Mouse (Mus musculus): ENCODE results near the gene Foxn3. TPM values are rescaled to one million over a fixed set of nuclear protein-coding genes. Genes with fewer than 3 reads are reported as not detected.

Gene Foxn3
- polyA plus RNA-seq, 1 experiment from 2014 or later = 86.3 TPM

- Histone ChIP-seq H3K4me2 (ENCODE audit: low read depth, low read length) (no peak overlapping the region), H3K4me3 (ENCODE audit: low read depth, low read length) (no peak overlapping the region), H3K9ac (ENCODE audit: low read depth, low read length) (no peak overlapping the region), H3K4me1 (ENCODE audit: control insufficient read depth, insufficient read depth, low read length) (no peaks in the 10 kb centered on the region), H3K36me3 (ENCODE audit: control insufficient read depth, insufficient read depth, low read length) (no peaks in the 10 kb centered on the region), H3K9me3 (ENCODE audit: control insufficient read depth, low read length) (0 out of 2 replicates have a peak, but pooled peaks cover 3% of the 10 kb centered on the region), H3K27me3 (replicated peaks; ENCODE audit: control insufficient read depth, insufficient read depth, low read length) (no peaks in the 10 kb centered on the region), H3K27ac (replicated peaks; ENCODE audit: low read depth, low read length) (no peak overlapping the region)
- DNase-seq (ENCODE audit: low spot score) (no peak), ATAC-seq (ENCODE audit: low read depth) (no peak)
- 75% methylated on average over 9 of the region's 9 CpGs for WGBS
These were observed 400.1 kb downstream of the Foxn3 start for GRCm38 (mm10) chr12:99163342-99163682.

GRCm38 (mm10) chr12:99162639-99163341 lies 400.6 kb downstream of the Foxn3 start:
- Histone ChIP-seq H3K4me1 (ENCODE audit: control insufficient read depth, insufficient read depth, low read length) (no peaks in the 10 kb centered on the region), H3K27ac (replicated peaks; ENCODE audit: low read depth, low read length) (no peak overlapping the region), H3K9ac (ENCODE audit: low read depth, low read length) (no peak overlapping the region), H3K4me2 (ENCODE audit: low read depth, low read length) (no peak overlapping the region), H3K4me3 (ENCODE audit: low read depth, low read length) (no peak overlapping the region), H3K27me3 (replicated peaks; ENCODE audit: control insufficient read depth, insufficient read depth, low read length) (no peaks in the 10 kb centered on the region), H3K36me3 (ENCODE audit: control insufficient read depth, insufficient read depth, low read length) (no peaks in the 10 kb centered on the region), H3K9me3 (ENCODE audit: control insufficient read depth, low read length) (0 out of 2 replicates have a peak, but pooled peaks cover 8% of the 10 kb centered on the region)
- ATAC-seq (ENCODE audit: low read depth) = no peak
- DNase-seq (ENCODE audit: low spot score) = no peak
- 78% methylated on average over 12 of the region's 12 CpGs for WGBS

GRCm38 (mm10) chr12:99162188-99162587 lies 401.2 kb downstream of the Foxn3 start:
- H3K27me3 ChIP-seq (replicated peaks; ENCODE audit: control insufficient read depth, insufficient read depth, low read length) = no peaks in the 10 kb centered on the region
- 0 out of 2 replicates have a peak, but pooled peaks cover 8% of the 10 kb centered on the region for H3K9me3 ChIP-seq (ENCODE audit: control insufficient read depth, low read length)
- H3K4me1 ChIP-seq (ENCODE audit: control insufficient read depth, insufficient read depth, low read length) = no peaks in the 10 kb centered on the region
- H3K36me3 ChIP-seq (ENCODE audit: control insufficient read depth, insufficient read depth, low read length) = no peaks in the 10 kb centered on the region
- no peak for ATAC-seq (ENCODE audit: low read depth)
- H3K4me2 ChIP-seq (ENCODE audit: low read depth, low read length) = no peak overlapping the region
- no peak overlapping the region for H3K9ac ChIP-seq (ENCODE audit: low read depth, low read length)
- 78% methylated on average over 10 of the region's 10 CpGs for whole genome bisulfite sequencing
- DNase-seq (ENCODE audit: low spot score) = no peak
- no peak overlapping the region for H3K27ac ChIP-seq (replicated peaks; ENCODE audit: low read depth, low read length)
- H3K4me3 ChIP-seq (ENCODE audit: low read depth, low read length) = no peak overlapping the region

GRCm38 (mm10) chr12:99160061-99160460 lies 403.3 kb downstream of the Foxn3 start:
- Histone ChIP-seq H3K9ac (ENCODE audit: low read depth, low read length) (no peak overlapping the region), H3K4me2 (ENCODE audit: low read depth, low read length) (no peak overlapping the region), H3K27ac (replicated peaks; ENCODE audit: low read depth, low read length) (no peak overlapping the region), H3K9me3 (ENCODE audit: control insufficient read depth, low read length) (0 out of 2 replicates have a peak, but pooled peaks cover 8% of the 10 kb centered on the region), H3K4me1 (ENCODE audit: control insufficient read depth, insufficient read depth, low read length) (no peaks in the 10 kb centered on the region), H3K27me3 (replicated peaks; ENCODE audit: control insufficient read depth, insufficient read depth, low read length) (no peaks in the 10 kb centered on the region), H3K4me3 (ENCODE audit: low read depth, low read length) (no peak overlapping the region), H3K36me3 (ENCODE audit: control insufficient read depth, insufficient read depth, low read length) (no peaks in the 10 kb centered on the region)
- ATAC-seq (ENCODE audit: low read depth) (peak; percentile 55; the same call in 1 of the 2 replicates), DNase-seq (ENCODE audit: low spot score) (peak; percentile 30)
- WGBS = 74% methylated on average over 8 of the region's 8 CpGs

- ATAC-seq (ENCODE audit: low read depth) (no peak), DNase-seq (ENCODE audit: low spot score) (no peak)
- no peaks in the 10 kb centered on the region for H3K27me3 ChIP-seq (replicated peaks; ENCODE audit: control insufficient read depth, insufficient read depth, low read length)
- H3K4me3 ChIP-seq (ENCODE audit: low read depth, low read length) = no peak overlapping the region
- no peak overlapping the region for H3K4me2 ChIP-seq (ENCODE audit: low read depth, low read length)
- 87% methylated on average over 5 of the region's 5 CpGs for WGBS
- no peaks in the 10 kb centered on the region for H3K4me1 ChIP-seq (ENCODE audit: control insufficient read depth, insufficient read depth, low read length)
- 0 out of 2 replicates have a peak, but pooled peaks cover 8% of the 10 kb centered on the region for H3K9me3 ChIP-seq (ENCODE audit: control insufficient read depth, low read length)
- no peak overlapping the region for H3K9ac ChIP-seq (ENCODE audit: low read depth, low read length)
- no peak overlapping the region for H3K27ac ChIP-seq (replicated peaks; ENCODE audit: low read depth, low read length)
- no peaks in the 10 kb centered on the region for H3K36me3 ChIP-seq (ENCODE audit: control insufficient read depth, insufficient read depth, low read length)
These were observed 407.5 kb downstream of the Foxn3 start for GRCm38 (mm10) chr12:99155904-99156303.

GRCm38 (mm10) chr12:99154230-99154629 lies 409.2 kb downstream of the Foxn3 start:
- Histone ChIP-seq H3K27me3 (replicated peaks; ENCODE audit: control insufficient read depth, insufficient read depth, low read length) (no peaks in the 10 kb centered on the region), H3K4me3 (ENCODE audit: low read depth, low read length) (no peak overlapping the region), H3K36me3 (ENCODE audit: control insufficient read depth, insufficient read depth, low read length) (no peaks in the 10 kb centered on the region), H3K9ac (ENCODE audit: low read depth, low read length) (no peak overlapping the region), H3K4me1 (ENCODE audit: control insufficient read depth, insufficient read depth, low read length) (no peaks in the 10 kb centered on the region), H3K4me2 (ENCODE audit: low read depth, low read length) (no peak overlapping the region), H3K27ac (replicated peaks; ENCODE audit: low read depth, low read length) (no peak overlapping the region), H3K9me3 (ENCODE audit: control insufficient read depth, low read length) (0 out of 2 replicates have a peak, but pooled peaks cover 8% of the 10 kb centered on the region)
- DNase-seq (ENCODE audit: low spot score) (no peak), ATAC-seq (ENCODE audit: low read depth) (no peak)
- 92% methylated on average over 4 of the region's 7 CpGs for WGBS

- 39% methylated on average over 10 of the region's 10 CpGs for WGBS
- Histone ChIP-seq H3K27me3 (replicated peaks; ENCODE audit: control insufficient read depth, insufficient read depth, low read length) (no peaks in the 10 kb centered on the region), H3K9me3 (ENCODE audit: control insufficient read depth, low read length) (0 out of 2 replicates have a peak, but pooled peaks cover 12% of the 10 kb centered on the region), H3K36me3 (ENCODE audit: control insufficient read depth, insufficient read depth, low read length) (no peaks in the 10 kb centered on the region), H3K9ac (ENCODE audit: low read depth, low read length) (no peak overlapping the region), H3K4me3 (ENCODE audit: low read depth, low read length) (no peak overlapping the region), H3K4me1 (ENCODE audit: control insufficient read depth, insufficient read depth, low read length) (no peaks in the 10 kb centered on the region), H3K4me2 (ENCODE audit: low read depth, low read length) (no peak overlapping the region), H3K27ac (replicated peaks; ENCODE audit: low read depth, low read length) (no peak overlapping the region)
- peak; percentile 48 for DNase-seq (ENCODE audit: low spot score)
- ATAC-seq (ENCODE audit: low read depth) = no peak
These were observed 409.7 kb downstream of the Foxn3 start for GRCm38 (mm10) chr12:99153664-99154063.

- no peak for ATAC-seq (ENCODE audit: low read depth)
- DNase-seq (ENCODE audit: low spot score) = no peak
- 42% methylated on average over 4 of the region's 4 CpGs for WGBS
These were observed 413.3 kb downstream of the Foxn3 start for GRCm38 (mm10) chr12:99150126-99150525.

GRCm38 (mm10) chr12:99149193-99149592 lies 414.2 kb downstream of the Foxn3 start:
- H3K4me3 ChIP-seq (ENCODE audit: low read depth, low read length) = no peak overlapping the region
- H3K27ac ChIP-seq (replicated peaks; ENCODE audit: low read depth, low read length) = no peak overlapping the region
- H3K4me2 ChIP-seq (ENCODE audit: low read depth, low read length) = no peak overlapping the region
- no peaks in the 10 kb centered on the region for H3K27me3 ChIP-seq (replicated peaks; ENCODE audit: control insufficient read depth, insufficient read depth, low read length)
- 0 out of 2 replicates have a peak, but pooled peaks cover 4% of the 10 kb centered on the region for H3K9me3 ChIP-seq (ENCODE audit: control insufficient read depth, low read length)
- ATAC-seq (ENCODE audit: low read depth) (no peak), DNase-seq (ENCODE audit: low spot score) (no peak)
- no peak overlapping the region for H3K9ac ChIP-seq (ENCODE audit: low read depth, low read length)
- WGBS = 95% methylated on average over 6 of the region's 6 CpGs
- no peaks in the 10 kb centered on the region for H3K36me3 ChIP-seq (ENCODE audit: control insufficient read depth, insufficient read depth, low read length)
- H3K4me1 ChIP-seq (ENCODE audit: control insufficient read depth, insufficient read depth, low read length) = no peaks in the 10 kb centered on the region

More at GRCm38 (mm10) chr12:99150126-99150525, 413.3 kb downstream of the Foxn3 start:
- Histone ChIP-seq H3K4me1 (ENCODE audit: control insufficient read depth, insufficient read depth, low read length) (no peaks in the 10 kb centered on the region), H3K9ac (ENCODE audit: low read depth, low read length) (no peak overlapping the region), H3K9me3 (ENCODE audit: control insufficient read depth, low read length) (0 out of 2 replicates have a peak, but pooled peaks cover 4% of the 10 kb centered on the region), H3K27me3 (replicated peaks; ENCODE audit: control insufficient read depth, insufficient read depth, low read length) (no peaks in the 10 kb centered on the region), H3K4me2 (ENCODE audit: low read depth, low read length) (no peak overlapping the region), H3K4me3 (ENCODE audit: low read depth, low read length) (no peak overlapping the region), H3K27ac (replicated peaks; ENCODE audit: low read depth, low read length) (no peak overlapping the region), H3K36me3 (ENCODE audit: control insufficient read depth, insufficient read depth, low read length) (no peaks in the 10 kb centered on the region)

Measured in embryonic facial prominence, embryonic 14.5 days (tissue).